Mouse (Mus musculus): ENCODE results near the gene Kif27.
A peak's percentile ranks its signal among the peaks of the same experiment; 100 is the strongest.

Kif27 gene

DNA sequence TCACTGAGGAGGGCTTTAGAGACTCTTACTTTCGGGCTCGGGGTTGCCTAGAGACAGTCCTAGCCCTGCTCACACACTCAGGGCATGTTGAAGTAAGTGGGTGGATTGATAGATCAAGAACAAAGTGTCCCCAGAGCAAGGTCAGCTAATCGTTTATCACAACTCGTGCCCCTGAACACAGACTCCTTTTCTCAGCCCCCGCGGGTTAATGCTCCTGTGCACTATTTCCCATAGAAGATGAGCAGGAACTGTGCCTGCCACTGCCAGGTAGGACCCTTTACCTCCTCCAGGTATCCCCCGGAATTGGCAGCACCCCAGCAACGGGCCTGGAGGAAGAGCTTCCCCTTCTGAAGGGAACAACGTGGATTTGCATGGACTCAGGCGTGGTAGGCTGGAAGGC lies 82.7 kb downstream of the Kif27 start:
- no peak for DNase-seq

DNA sequence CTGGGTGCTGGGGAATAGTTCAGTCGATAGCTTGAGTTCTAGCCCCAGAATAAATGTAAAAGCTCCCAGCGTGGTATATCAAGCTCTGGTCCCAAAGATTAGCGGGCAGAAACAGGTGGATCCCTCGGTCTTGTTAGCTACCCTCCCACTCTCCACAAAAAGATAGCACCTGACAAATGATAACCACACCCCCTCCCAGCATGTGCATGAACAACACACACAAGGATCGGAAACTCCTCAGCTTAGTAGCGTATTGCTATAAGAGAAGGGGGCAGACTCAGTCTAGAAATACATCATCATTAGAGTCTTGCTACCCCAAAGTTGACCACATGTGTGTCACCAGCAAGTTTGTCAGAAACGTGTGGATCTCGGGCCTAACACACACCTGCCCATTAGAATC lies 83.3 kb downstream of the Kif27 start, which contains the start of gene Gkap1:
Gene Gkap1, minus strand, starts transcription at position 101 of the 400 bp plus-strand sequence.
- DNase-seq, result no peak

DNA sequence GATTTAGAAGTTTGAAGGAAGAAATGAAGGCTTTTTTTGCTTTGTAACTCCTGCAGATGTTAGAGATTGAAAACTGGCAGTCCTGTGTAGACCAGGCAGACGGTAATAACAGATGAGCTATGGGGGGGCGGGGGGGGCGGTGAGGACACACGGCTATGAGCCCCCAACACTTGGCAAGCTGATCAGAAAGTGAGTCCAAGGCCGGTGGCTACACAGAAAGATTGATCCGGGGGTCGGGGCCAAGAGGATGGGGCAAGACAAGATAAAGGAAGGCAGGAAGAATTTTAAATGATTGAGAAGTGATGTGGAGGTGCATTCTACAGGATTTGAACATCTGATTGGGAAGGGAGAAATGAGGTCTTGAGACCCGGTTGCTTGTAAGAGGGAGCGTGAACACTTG lies 83.8 kb downstream of the Kif27 start:
- no peak for DNase-seq

DNA sequence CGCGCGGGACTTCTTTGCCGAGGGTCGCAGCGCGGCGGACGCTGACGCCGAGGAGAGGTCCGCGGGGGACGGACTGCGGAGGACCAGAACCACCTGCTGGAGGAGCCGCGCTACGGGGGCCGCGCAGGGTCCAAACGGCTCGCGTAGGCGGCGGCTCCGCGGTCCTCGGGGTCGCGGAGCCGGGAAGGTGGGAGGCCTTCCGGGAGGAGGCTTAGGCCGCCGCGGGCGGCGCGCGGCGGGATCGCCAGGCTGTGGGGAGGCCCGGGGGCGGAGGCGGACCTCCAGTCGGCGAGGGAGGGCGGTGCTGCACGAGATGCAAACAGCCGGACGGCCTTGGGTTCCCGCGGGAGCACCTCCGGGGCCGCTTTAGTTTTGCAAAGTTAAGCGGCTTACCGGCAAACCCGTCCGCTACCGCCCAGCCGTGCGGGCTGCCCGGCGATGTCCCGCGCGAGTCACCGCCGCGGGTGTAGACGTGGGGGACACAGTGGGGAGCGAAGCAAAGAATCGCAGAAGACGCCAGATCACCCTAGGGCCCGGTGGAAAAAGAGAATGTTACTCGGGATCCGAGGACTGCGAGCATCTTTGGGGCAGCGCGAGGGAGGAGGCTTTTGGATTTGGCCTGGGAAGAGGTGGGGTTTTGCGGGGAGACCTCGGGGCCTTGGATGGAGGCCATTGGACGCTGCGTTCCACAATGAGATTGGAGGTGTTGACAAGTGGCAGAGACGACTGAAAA lies 84.5 kb downstream of the Kif27 start:
- DNase-seq, result peak; percentile 92

DNA sequence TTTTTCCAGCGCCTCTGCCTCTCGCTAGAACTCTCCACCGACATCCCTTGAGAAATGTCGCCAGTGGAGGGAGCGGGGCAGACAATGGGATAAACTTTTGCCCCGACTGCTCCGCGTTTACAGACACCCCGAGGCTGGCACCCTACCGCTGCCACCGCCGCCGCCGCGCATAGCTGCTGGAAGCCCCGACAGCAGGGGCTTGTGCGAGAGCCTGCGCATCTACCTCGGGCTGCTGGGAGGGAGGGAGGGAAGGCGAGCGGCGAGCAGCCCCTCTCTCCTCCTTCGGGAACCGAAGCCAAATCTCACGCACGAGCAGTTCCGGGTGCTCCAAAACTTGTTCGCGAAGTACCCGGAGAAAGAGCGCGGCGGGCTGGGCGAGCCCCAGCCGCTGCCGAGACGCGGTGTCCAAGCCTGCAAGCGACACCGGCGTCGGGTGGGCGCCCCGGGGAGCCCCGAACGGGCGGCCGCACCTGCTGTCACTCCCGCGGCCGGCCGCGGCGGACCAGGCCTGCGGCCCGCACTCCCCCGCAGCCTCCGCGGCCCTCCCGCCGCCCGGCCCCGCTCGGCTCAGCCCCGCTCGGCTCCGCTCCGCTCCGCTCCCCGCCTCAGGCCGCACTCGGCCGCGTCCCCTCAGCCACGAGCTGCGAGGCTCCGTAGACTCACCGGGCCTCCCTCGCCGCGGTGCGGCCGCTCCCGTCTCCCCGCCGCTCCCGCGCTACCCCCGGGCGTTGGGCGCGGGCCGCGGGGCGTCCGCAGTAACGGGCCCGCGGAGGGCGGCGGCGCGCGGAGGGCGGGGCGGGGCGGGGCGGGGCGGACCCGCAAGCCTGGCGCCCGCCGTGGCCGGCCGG lies 85.3 kb downstream of the Kif27 start:
- peak; percentile 73 for DNase-seq

DNA sequence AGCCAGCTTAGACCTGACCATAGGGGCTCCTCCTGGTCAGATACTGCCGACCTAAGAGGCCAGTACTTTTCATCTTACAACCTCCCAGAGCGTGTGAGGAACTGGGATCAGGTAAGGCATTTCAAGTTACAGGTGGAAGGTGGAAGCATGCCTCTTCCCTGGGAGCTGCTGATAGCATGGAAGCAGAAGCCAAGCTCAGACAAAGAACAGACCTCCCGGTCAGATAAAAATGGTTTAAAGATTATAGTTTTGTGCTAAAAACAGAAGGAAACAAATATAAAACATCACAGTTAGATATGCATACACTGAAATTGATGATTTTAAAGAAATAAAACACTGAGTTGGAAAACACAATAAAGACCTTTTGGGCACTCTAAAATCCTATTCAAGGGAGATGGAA lies 92.1 kb downstream of the Kif27 start:
- no peak for DNase-seq

DNA sequence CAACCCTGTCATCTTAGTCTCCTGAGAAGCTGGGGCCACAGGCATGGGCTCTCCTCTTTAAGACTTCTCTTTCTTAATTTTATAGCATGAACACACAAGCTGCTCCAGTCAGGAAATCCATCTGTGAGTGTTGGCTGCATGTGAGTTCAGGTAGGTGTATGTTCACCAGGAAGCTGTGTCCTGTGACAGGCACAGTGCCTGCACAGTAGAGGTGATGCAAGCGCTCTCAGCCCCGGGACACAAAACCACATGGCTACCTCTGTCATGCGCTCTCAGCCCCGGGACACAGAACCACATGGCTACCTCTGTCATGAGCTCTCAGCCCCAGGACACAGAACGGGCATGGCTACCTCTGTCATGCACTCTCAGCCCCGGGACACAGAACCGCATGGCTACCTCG lies 95.4 kb downstream of the Kif27 start:
- no peak for DNase-seq

DNA sequence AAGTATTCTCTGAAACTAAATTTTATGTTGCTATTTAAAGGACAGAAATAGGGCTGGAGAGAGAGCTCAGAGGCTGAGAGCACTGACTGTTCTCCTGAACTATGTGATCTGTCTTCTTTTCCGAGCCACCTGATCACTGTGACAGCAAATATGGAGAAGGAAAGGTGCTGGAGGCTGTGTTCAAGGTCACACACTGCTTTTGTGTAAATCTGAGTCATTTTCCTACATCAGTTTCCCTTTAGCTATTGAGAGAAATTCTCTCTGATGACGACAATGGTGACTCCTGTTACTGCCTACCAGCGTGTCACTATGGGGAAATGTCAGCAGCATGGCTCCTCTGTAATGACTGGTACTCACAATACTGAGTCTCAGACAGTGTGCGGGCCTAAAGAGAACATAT lies 97.2 kb downstream of the Kif27 start:
- no peak for DNase-seq

DNA sequence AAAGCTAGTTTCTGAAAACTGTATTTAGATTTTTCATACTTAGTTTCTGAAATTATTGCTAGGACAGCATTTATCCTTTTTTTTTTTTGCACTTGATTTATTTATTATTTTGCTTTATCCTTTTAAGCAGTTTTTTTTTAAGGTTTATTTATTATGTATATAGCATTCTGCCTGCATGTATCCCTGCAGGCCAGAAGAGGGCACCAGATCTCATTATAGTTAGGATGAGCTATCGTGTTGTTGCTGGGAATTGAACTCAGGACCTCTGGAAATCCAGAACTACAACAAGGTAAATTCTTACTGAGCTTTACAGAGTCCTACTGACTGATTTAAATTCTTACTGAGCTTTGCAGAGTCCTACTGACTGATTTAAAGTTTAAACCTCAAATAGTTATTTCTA lies 105.7 kb downstream of the Kif27 start:
- no peak for DNase-seq

DNA sequence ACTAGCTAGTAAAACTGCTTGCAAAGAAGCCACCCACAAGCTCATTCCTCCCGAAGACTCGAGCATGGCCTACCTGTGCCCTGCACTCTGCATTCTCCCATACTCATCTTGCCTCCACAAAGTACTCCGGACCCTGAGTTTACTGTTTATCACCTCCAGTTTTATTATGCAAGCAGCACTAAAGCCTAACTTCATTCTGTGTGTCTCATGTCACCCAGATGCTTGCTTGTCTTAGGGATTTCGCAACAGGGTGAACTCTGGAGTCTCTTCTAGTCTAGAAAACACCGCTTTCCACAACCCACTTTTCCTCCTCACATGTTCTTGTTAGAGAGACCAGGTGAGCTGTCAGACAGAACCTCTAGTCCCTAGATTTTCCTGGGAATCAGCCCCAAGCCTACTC lies 110.0 kb downstream of the Kif27 start:
- DNase-seq, result no peak
